Mouse (Mus musculus) heart, postnatal 0 days (tissue): ENCODE data around the gene Phf24. TPM values are rescaled to one million over a fixed set of nuclear protein-coding genes. Genes with fewer than 3 reads are reported as not detected.

Source experiments
- ATAC-seq: fragments of 200-750 bp; cut with Nextera tagmentation; 2 replicates; pipeline ENCODE4 v1.8.0; 2017; ENCODE audit warnings: low read depth, moderate number of reproducible peaks, moderate library complexity; ENCODE audit not compliant: insufficient read depth
- DNase-seq: peaks from one replicate; pipeline ENCODE4 v3.0.0-alpha.2; 2016; ENCODE audit warnings: low spot score
- H3K27ac ChIP-seq: fragments of 300-500 bp; sonication (generic); 2 replicates; pipeline ENCODE4 v1.5.1; 2014; ENCODE audit warnings: low read depth, mild to moderate bottlenecking
- H3K27me3 ChIP-seq: fragments of 300-500 bp; sonication (generic); 2 replicates; pipeline ENCODE4 v1.6.1; 2014; ENCODE audit warnings: low read length, mixed read lengths; ENCODE audit not compliant: control insufficient read depth, insufficient read depth
- H3K36me3 ChIP-seq: fragments of 300-500 bp; sonication (generic); replicated peaks from 2 replicates; pipeline ENCODE4 v1.6.1; 2014; ENCODE audit warnings: low read length, mixed read lengths; ENCODE audit not compliant: control insufficient read depth, insufficient read depth
- H3K4me1 ChIP-seq: fragments of 300-500 bp; sonication (generic); 2 replicates; pipeline ENCODE4 v1.6.1; 2014; ENCODE audit warnings: antibody characterized with exemption; ENCODE audit not compliant: control insufficient read depth, insufficient read depth
- H3K4me2 ChIP-seq: fragments of 300-500 bp; sonication (generic); 2 replicates; pipeline ENCODE4 v1.6.1; 2014; ENCODE audit warnings: low read depth, mild to moderate bottlenecking, low read length, moderate library complexity
- H3K4me3 ChIP-seq: fragments of 300-500 bp; sonication (generic); 2 replicates; pipeline ENCODE4 v1.5.1; 2014; ENCODE audit warnings: low read depth, low read length
- H3K9ac ChIP-seq: fragments of 300-500 bp; sonication (generic); replicated peaks from 2 replicates; pipeline ENCODE4 v1.6.1; 2014; ENCODE audit warnings: low read depth, low read length, mixed read lengths
- H3K9me3 ChIP-seq: fragments of 300-500 bp; sonication (generic); replicated peaks from 2 replicates; pipeline ENCODE4 v1.6.1; 2016; ENCODE audit warnings: low read length; ENCODE audit not compliant: control insufficient read depth
- CTCF ChIP-seq: IDR thresholded peaks from 2 replicates; pipeline ENCODE4 v1.5.1; 2016; ENCODE audit warnings: antibody characterized with exemption, control low read depth, low read depth
- EP300 ChIP-seq: IDR thresholded peaks from 2 replicates; pipeline ENCODE4 v1.6.1; 2016; ENCODE audit warnings: antibody characterized with exemption, low read depth
- WGBS: fragments of 180-500 bp; shearing (Covaris S2); extraction: QIAGEN DNeasy Blood & Tissue Kit; methylation state at CpG from one replicate; pipeline ENCODE4 v1.1.7; 2014; 5-methylcytosine and 5-hydroxymethylcytosine counted together
- polyA plus RNA-seq: library from polyadenylated mRNA; unstranded; fragments of >200 nt; fragmentation: Nextera tagmentation; extraction: Ambion mirVana; gene quantifications from 2 replicates; pipeline ENCODE4 v1.2.1, GENCODE M21; 2015
- total RNA-seq: library from RNA; depleted of rRNA; stranded (reverse); fragments of >200 nt; gene quantifications from 2 replicates; pipeline ENCODE4 v1.2.3, GENCODE M21; 2014; ENCODE audit warnings: low replicate concordance

The Phf24 gene
- total and polyA plus RNA-seq, 2 experiments from 2014 or later = 4.1 to 5.0 TPM

DNA sequence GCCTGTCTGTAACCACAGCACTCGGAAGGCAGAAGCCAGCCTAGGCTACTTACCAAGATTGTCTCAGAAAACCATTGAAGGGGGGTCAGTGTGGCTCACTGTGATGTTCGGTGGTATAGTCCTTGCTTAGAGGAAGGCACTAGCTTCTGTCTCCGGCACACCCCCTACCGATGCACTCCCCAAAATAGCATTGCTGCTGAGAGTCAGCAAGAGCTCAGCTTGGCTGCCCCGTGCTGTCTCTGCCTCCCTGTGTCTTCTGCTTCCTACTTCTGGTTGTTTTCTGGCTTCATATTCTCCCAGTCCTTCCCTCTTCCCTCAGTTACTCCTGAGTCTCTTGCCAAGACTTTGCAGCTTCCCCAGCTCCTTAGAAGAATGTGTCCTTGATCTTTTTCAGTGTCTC is 15.6 kb upstream of the Phf24 start:
- TF ChIP-seq CTCF = no peak
- TF ChIP-seq EP300 = no peak
- Histone ChIP-seq H3K27ac (no peak overlapping the region), H3K9me3 (no peaks in the 10 kb centered on the region), H3K4me3 (no peak overlapping the region), H3K36me3 (no peaks in the 10 kb centered on the region), H3K27me3 (0 out of 2 replicates have a peak, but pooled peaks cover 3% of the 10 kb centered on the region), H3K9ac (no peak overlapping the region), H3K4me1 (no peaks in the 10 kb centered on the region), H3K4me2 (no peak overlapping the region)
- ATAC-seq = no peak
- 39% methylated on average over 5 of the region's 5 CpGs for WGBS
- DNase-seq = no peak

- ATAC-seq (no peak), DNase-seq (no peak)
- no peaks in the 10 kb centered on the region for H3K36me3 ChIP-seq
- H3K4me2 ChIP-seq = no peak overlapping the region
- H3K9ac ChIP-seq = no peak overlapping the region
- H3K4me1 ChIP-seq = no peaks in the 10 kb centered on the region
- no peaks in the 10 kb centered on the region for H3K9me3 ChIP-seq
- no peak overlapping the region for H3K27ac ChIP-seq
- no peak overlapping the region for H3K4me3 ChIP-seq
- WGBS = 49% methylated on average over 9 of the region's 9 CpGs
- 0 out of 2 replicates have a peak, but pooled peaks cover 2% of the 10 kb centered on the region for H3K27me3 ChIP-seq
- TF ChIP-seq EP300 (no peak), CTCF (peak; percentile 43)
Measured at GRCm38 (mm10) chr4:42902174-42902573, 14.3 kb upstream of the Phf24 start.

DNA sequence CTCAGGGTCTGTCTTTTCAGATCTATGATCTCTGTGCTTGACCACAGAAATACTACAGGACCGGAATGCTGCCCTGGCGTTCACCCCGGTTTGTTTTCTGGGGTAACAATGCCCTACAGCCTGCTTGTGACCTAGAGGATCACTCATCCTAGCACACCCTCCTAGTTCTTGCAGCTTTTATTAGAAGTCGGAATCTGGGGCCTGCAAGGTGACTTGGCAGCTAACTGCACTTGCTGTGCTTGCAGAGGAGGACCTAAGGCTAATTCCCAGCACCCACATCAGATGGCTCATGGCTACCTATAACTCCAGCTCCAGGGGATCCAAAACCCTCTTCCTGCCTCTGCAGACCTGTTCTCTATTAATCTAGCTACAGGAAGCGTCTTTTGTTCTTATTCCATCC is 13.7 kb upstream of the Phf24 start:
- H3K27me3 ChIP-seq = no peaks in the 10 kb centered on the region
- WGBS = 79% methylated on average over 5 of the region's 5 CpGs
- TF ChIP-seq EP300 (no peak), CTCF (no peak)
- H3K27ac ChIP-seq = no peak overlapping the region
- no peak overlapping the region for H3K9ac ChIP-seq
- H3K4me3 ChIP-seq = no peak overlapping the region
- H3K4me1 ChIP-seq = no peaks in the 10 kb centered on the region
- no peaks in the 10 kb centered on the region for H3K36me3 ChIP-seq
- DNase-seq (no peak), ATAC-seq (no peak)
- H3K4me2 ChIP-seq = no peak overlapping the region
- H3K9me3 ChIP-seq = no peaks in the 10 kb centered on the region

DNA sequence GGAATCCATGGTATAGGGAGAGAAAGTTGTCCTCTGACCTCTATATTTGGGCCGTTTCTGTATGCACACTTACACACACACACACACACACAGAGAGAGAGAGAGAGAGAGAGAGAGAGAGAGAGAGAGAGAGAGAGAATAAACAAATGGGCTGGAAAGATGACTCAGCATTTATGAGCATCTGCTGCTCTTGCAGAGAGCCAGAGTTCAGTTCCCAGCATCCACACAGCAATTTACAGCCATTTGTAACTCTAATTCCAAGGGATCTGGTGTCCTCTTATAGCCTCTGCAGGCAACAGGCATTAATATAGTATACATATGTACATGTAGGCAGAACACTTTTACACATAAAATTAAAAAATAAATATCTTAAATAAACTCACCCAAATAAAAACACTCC is 12.5 kb upstream of the Phf24 start:
- Histone ChIP-seq H3K36me3 (no peaks in the 10 kb centered on the region), H3K9ac (no peak overlapping the region), H3K27ac (no peak overlapping the region), H3K4me1 (no peaks in the 10 kb centered on the region), H3K4me2 (no peak overlapping the region), H3K9me3 (no peaks in the 10 kb centered on the region), H3K4me3 (no peak overlapping the region), H3K27me3 (no peaks in the 10 kb centered on the region)
- ATAC-seq (no peak), DNase-seq (no peak)
- WGBS = 58% methylated on average over 1 of the region's 1 CpGs
- TF ChIP-seq CTCF (no peak), EP300 (no peak)

DNA sequence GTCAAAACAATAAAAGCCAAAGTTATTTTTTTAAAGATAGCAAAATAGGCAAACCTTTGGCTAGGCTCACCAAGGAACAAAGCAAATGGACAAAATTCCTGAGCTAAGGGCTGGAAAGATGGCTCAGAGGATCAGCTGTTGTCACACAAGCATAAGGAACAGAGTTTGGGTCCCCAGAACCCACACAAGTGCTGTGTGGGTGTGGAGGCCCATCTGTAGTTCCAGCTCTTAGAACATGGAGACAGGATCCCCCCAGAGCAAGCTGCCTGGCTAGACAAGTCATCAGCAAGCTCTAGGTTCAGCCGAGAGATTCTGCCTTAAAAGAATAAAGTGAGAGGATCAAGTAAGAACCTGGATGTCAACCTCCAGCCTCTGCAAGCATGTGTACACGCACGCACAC is 11.9 kb upstream of the Phf24 start:
- no peaks in the 10 kb centered on the region for H3K36me3 ChIP-seq
- H3K9me3 ChIP-seq = no peaks in the 10 kb centered on the region
- no peaks in the 10 kb centered on the region for H3K4me1 ChIP-seq
- DNase-seq (no peak), ATAC-seq (no peak)
- no peak overlapping the region for H3K4me3 ChIP-seq
- 85% methylated on average over 3 of the region's 3 CpGs for WGBS
- TF ChIP-seq CTCF (no peak), EP300 (no peak)
- H3K27ac ChIP-seq = no peak overlapping the region
- no peak overlapping the region for H3K9ac ChIP-seq
- no peaks in the 10 kb centered on the region for H3K27me3 ChIP-seq
- H3K4me2 ChIP-seq = no peak overlapping the region

- Histone ChIP-seq H3K27me3 (no peaks in the 10 kb centered on the region), H3K4me2 (no peak overlapping the region), H3K9ac (no peak overlapping the region), H3K9me3 (no peaks in the 10 kb centered on the region), H3K4me3 (no peak overlapping the region), H3K36me3 (no peaks in the 10 kb centered on the region), H3K27ac (no peak overlapping the region), H3K4me1 (no peaks in the 10 kb centered on the region)
- ATAC-seq = no peak
- 84% methylated on average over 6 of the region's 6 CpGs for WGBS
- TF ChIP-seq CTCF = no peak
- TF ChIP-seq EP300 = no peak
- DNase-seq = no peak
Measured at GRCm38 (mm10) chr4:42904966-42905365, 11.5 kb upstream of the Phf24 start.
